Mouse (Mus musculus) ES-E14 (cell line): ENCODE measurements at regions not wholly inside any gene's neighbourhood (a gene's known extent, or its start where the extent isn't known, plus 50 kb on each side); places are given as distances from the start of the nearest gene placed in this dataset.

ENCODE experiments used
- DNase-seq: peaks from one replicate; pipeline ENCODE4 v3.0.0-alpha.2; 2013; ENCODE audit warnings: low read depth, low spot score
- H3K27ac ChIP-seq: 2 replicates; pipeline ENCODE4 v1.5.1; 2012; ENCODE audit warnings: low read depth, mild to moderate bottlenecking, low read length, moderate library complexity, mixed read lengths; ENCODE audit not compliant: poor library complexity, insufficient read depth, severe bottlenecking
- H3K36me3 ChIP-seq: 2 replicates; pipeline ENCODE4 v1.6.1; 2012; ENCODE audit warnings: mild to moderate bottlenecking, low read length, moderate library complexity, mixed read lengths; ENCODE audit not compliant: control insufficient read depth, poor library complexity, insufficient read depth, severe bottlenecking
- H3K4me1 ChIP-seq, 2 experiments: fragments of 150-350 bp in 1 of 2; sonication (generic) in 1 of 2; 2 replicates each; pipeline ENCODE4 v1.6.1; 2012; ENCODE audit warnings: low read length in 2 of 2, mild to moderate bottlenecking in 1 of 2, mixed read lengths in 1 of 2; ENCODE audit not compliant: control insufficient read depth in 2 of 2, insufficient read depth in 2 of 2, poor library complexity in 1 of 2
- H3K4me3 ChIP-seq, 2 experiments: fragments of 150-350 bp in 1 of 2; sonication (generic) in 1 of 2; 2 replicates each; pipeline ENCODE4 v1.5.1; 2012; ENCODE audit warnings: low read length in 2 of 2, low read depth in 1 of 2, mild to moderate bottlenecking in 1 of 2, mixed read lengths in 1 of 2; ENCODE audit not compliant: insufficient read depth in 1 of 2, poor library complexity in 1 of 2, severe bottlenecking in 1 of 2
- H3K9ac ChIP-seq: 2 replicates; pipeline ENCODE4 v1.6.1; 2012; ENCODE audit warnings: low read depth, mild to moderate bottlenecking, low read length, mixed read lengths; ENCODE audit not compliant: poor library complexity, insufficient read depth, severe bottlenecking
- H3K9me3 ChIP-seq: fragments of 150-350 bp; sonication (generic); 2 replicates; pipeline ENCODE4 v1.6.1; 2012; ENCODE audit warnings: low read depth, mild to moderate bottlenecking, low read length; ENCODE audit not compliant: control insufficient read depth, insufficient read depth
- CHD2 ChIP-seq: IDR thresholded peaks from 2 replicates; pipeline ENCODE4 v1.6.1; 2014; ENCODE audit warnings: mild to moderate bottlenecking, low read depth, low read length, inconsistent platforms
- HCFC1 ChIP-seq: IDR thresholded peaks from 2 replicates; pipeline ENCODE4 v1.6.1; 2012; ENCODE audit warnings: low read length, inconsistent platforms, borderline replicate concordance; ENCODE audit not compliant: insufficient read depth
- MAFK ChIP-seq: IDR thresholded peaks from 2 replicates; pipeline ENCODE4 v1.6.1; 2014; ENCODE audit warnings: mild to moderate bottlenecking, low read depth, low read length, inconsistent platforms; ENCODE audit not compliant: insufficient read depth
- ZC3H11A ChIP-seq: IDR thresholded peaks from 2 replicates; pipeline ENCODE4 v1.6.1; 2012; ENCODE audit warnings: low read depth, mild to moderate bottlenecking, inconsistent platforms, low read length, borderline replicate concordance
- ZNF384 ChIP-seq: IDR thresholded peaks from 2 replicates; pipeline ENCODE4 v1.6.1; 2012; ENCODE audit warnings: low read depth, low read length, inconsistent platforms
- in situ Hi-C, 2 experiments: fragments of 600-800 bp; cut with MboI; formaldehyde crosslinking; loops; one replicate each; pipeline ENCODE4 v1.15.1; 2025; ENCODE audit warnings: low sequenced_read_pairs in 2 of 2, inconsistent platforms in 1 of 2; ENCODE audit not compliant: unreplicated experiment in 2 of 2

DNA sequence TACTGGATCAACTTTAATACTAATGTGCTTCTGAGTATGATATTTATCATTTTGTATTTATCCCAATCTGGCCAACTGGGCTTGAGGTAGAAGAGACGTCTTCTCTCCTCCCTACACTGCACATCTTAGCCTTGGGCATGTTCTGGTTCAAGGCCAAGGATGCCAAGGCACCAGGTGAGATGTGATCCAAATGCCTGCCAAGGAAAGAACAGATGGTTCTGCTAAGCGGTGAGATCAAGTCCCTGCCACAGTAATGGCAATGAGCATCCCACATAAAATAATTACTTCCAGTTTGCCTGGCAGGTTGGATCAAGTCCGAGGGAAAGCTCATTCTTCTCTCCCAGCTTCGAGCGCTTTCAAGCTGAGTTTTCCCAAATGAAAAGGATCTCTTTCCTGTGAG lies 196.7 kb downstream of the Tox3 start:
- Histone ChIP-seq H3K4me3 (no peak overlapping the region), H3K27ac (no peak overlapping the region), H3K36me3 (no peaks in the 10 kb centered on the region), H3K9me3 (no peaks in the 10 kb centered on the region), H3K9ac (no peak overlapping the region), H3K4me1 (no peaks in the 10 kb centered on the region)
- in situ Hi-C loops, result no loop called here
- TF ChIP-seq MAFK (no peak), ZNF384 (no peak), HCFC1 (no peak), CHD2 (no peak), ZC3H11A (no peak)
- DNase-seq, result no peak

DNA sequence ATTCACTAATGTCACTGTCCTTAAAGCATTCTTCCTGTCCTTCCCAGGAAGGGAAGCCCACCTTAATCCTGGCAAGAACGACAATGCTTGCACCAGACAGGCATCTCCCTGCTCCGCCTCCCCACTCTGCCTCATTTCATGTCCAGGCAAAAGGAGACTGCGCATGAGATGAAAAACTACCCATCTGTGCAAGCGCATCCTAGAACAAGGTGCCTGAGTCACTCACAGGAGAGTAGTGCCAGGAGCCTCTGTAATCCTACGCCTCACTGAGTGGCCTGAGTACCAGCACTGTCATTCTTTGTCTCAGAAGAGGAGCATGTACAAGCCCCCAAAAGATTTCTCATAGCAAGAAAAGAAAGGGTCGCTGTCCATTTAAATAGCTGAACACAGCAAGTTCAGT lies 198.2 kb downstream of the Tox3 start:
- in situ Hi-C loops, result no loop called here
- Histone ChIP-seq H3K27ac (no peak overlapping the region), H3K4me1 (no peaks in the 10 kb centered on the region), H3K36me3 (no peaks in the 10 kb centered on the region), H3K9me3 (no peaks in the 10 kb centered on the region), H3K9ac (no peak overlapping the region), H3K4me3 (no peak overlapping the region)
- TF ChIP-seq HCFC1 (no peak), ZNF384 (no peak), ZC3H11A (no peak), CHD2 (no peak), MAFK (no peak)
- no peak for DNase-seq

DNA sequence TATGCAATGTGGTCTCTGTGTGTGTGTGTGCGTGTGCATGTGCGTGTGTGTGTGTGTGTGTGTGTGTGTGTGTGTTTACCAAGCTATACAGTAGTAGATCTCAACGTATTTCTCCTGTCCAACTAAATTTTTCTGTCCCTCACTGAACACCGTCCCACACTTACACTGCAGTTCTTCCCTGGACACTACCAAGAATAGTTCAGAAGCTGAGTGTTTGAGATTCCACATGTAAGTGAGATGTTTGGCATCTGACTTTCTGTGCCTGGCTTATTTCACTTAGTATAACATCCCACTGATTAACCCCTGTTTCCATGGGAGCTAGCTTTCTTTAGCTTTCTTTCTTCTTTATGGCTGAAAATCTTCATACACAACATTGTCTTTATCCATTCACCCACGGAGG lies 213.5 kb downstream of the Tox3 start:
- TF ChIP-seq MAFK (no peak), ZNF384 (no peak), HCFC1 (no peak), ZC3H11A (no peak), CHD2 (no peak)
- Histone ChIP-seq H3K9ac (no peak overlapping the region), H3K27ac (no peak overlapping the region), H3K9me3 (no peaks in the 10 kb centered on the region), H3K4me1 (no peaks in the 10 kb centered on the region), H3K4me3 (no peak overlapping the region), H3K36me3 (no peaks in the 10 kb centered on the region)
- in situ Hi-C loops, result no loop called here
- no peak for DNase-seq

DNA sequence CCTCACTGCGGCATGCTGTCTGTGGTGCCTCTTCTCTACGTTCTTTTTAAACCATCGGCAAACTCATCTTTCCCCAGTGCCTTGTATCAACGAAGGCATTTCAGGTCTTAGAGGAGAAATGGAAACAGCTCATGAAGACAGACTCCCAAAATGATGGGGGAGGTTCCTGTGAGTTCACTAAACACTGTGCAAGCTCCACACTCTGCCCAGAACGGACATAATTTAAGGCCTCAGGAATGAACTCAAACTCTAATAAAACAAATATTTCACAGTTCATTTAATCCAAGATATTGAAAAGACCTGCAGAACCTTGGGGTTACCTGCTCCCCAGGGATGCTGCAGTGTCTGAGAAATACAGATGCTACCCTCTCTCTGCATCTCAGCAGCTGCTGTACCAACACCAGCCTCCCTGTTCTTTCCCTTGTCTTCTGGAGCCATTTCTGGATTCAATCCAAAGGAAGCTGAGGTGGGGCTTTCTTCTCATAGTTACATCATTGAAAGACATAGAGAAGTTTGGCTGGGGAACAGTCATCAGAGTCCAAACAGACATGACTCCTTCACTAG lies 217.4 kb downstream of the Tox3 start:
- no peaks in the 10 kb centered on the region for H3K9me3 ChIP-seq
- no peaks in the 10 kb centered on the region for H3K36me3 ChIP-seq
- no peak for DNase-seq
- in situ Hi-C loops, result no loop called here
- H3K27ac ChIP-seq, result no peak overlapping the region
- H3K9ac ChIP-seq, result no peak overlapping the region
- TF ChIP-seq MAFK (no peak), CHD2 (no peak), ZC3H11A (no peak), HCFC1 (no peak), ZNF384 (no peak)
- no peaks in the 10 kb centered on the region for H3K4me1 ChIP-seq
- H3K4me3 ChIP-seq, result no peak overlapping the region

DNA sequence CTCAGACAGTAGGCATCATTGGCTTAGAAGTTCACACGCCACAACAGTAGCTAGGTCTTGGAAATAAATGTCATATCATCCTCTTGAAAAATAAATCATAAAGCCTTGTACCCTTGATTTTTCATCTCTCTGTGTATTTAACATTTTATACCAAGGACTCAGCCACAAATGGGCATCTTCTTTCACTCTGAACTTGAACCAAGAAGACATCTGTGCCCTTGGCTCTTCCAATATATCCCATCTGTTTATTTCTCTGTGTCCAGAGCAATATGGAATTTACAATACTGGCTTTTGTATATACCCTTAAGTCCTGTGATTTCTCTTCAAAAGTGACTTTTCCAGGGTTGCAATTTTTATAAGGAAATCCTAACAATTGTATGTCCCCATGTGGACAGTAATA lies 222.7 kb downstream of the Tox3 start:
- H3K9ac ChIP-seq, result no peak overlapping the region
- H3K9me3 ChIP-seq, result no peaks in the 10 kb centered on the region
- in situ Hi-C loops, result no loop called here
- no peaks in the 10 kb centered on the region for H3K4me1 ChIP-seq
- no peak overlapping the region for H3K27ac ChIP-seq
- no peak for DNase-seq
- TF ChIP-seq ZC3H11A (no peak), ZNF384 (no peak), MAFK (no peak), HCFC1 (no peak), CHD2 (no peak)
- no peak overlapping the region for H3K4me3 ChIP-seq
- H3K36me3 ChIP-seq, result no peaks in the 10 kb centered on the region
